Mouse (Mus musculus): ENCODE measurements at regions not wholly inside any gene's neighbourhood (a gene's known extent, or its start where the extent isn't known, plus 50 kb on each side); places are given as distances from the start of the nearest gene placed in this dataset.

DNA sequence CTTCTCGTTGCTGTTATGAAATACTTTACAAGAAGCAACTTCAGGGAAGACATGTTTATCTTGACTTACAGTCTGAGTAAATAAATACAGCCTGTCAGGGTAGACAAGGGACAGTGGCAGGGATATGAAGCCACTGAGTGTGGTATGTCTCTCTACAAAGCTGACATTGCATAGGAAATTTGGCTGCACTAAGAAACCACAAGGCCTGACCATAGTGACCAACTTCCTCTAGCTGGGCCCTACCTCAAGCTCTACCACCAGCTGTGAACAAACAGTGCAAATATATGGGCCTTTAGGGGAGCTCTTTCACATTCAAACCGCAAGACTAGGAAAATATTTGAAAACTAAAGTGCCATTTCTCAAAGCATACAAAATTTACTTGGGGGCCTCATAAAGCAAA lies 475.4 kb downstream of the Gja1 start:
- TF ChIP-seq CTCF (IDR thresholded peaks at IDR 0.05; ENCODE audit: borderline replicate concordance, insufficient read depth, low read depth, low read length) (no peak), POLR2A (IDR thresholded peaks at IDR 0.05; ENCODE audit: borderline replicate concordance, insufficient read depth, low read length) (no peak)

Data from cerebellum, adult 2 months (tissue).